Mouse (Mus musculus) MN1 (cell line): ENCODE results near the gene Myh3.

ENCODE experiments used
- DNase-seq: peaks from one replicate; pipeline ENCODE4 v3.0.0-alpha.2; 2016; ENCODE audit warnings: low spot score

Myh3 gene

DNA sequence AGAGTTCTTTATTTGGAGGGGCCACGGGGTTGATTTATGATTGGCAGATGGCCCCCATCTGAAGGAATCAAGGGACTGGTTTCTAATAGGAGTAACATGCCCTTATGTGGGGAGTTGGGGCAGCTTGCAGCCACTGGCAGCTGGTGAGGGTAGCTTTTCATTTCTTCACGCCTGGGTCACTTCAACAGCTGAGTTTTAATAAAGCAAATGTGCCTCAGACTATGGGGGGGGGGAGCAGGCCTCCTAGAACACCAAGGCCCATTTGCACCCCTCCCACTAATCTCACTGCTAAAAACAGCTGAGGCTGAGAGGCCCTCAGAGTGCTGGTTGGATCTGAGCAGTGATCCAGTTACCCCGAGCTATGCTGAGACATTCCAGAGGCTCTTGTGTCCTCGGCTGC is 27.6 kb downstream of the Myh3 start:
- DNase-seq, result no peak

DNA sequence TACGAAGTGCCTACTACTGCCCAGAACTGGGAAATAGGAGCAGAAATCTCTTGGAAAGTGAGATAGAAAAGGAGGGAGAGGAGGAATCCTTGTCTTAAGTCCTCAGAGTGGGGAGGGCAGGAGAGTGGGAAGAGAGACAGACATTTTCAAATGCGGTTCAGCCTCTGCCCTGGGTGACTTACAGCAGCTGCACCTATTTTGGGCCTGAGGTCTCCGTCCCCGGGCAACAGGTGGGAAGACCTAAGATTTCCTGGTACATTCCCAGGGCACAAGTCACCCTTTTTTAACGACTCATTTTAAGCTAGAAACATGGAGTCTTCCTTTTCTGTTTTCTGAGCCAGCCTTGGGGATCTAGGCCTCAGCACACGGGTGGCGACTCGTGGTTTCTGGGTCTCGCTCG is 28.9 kb downstream of the Myh3 start:
- DNase-seq, result no peak

DNA sequence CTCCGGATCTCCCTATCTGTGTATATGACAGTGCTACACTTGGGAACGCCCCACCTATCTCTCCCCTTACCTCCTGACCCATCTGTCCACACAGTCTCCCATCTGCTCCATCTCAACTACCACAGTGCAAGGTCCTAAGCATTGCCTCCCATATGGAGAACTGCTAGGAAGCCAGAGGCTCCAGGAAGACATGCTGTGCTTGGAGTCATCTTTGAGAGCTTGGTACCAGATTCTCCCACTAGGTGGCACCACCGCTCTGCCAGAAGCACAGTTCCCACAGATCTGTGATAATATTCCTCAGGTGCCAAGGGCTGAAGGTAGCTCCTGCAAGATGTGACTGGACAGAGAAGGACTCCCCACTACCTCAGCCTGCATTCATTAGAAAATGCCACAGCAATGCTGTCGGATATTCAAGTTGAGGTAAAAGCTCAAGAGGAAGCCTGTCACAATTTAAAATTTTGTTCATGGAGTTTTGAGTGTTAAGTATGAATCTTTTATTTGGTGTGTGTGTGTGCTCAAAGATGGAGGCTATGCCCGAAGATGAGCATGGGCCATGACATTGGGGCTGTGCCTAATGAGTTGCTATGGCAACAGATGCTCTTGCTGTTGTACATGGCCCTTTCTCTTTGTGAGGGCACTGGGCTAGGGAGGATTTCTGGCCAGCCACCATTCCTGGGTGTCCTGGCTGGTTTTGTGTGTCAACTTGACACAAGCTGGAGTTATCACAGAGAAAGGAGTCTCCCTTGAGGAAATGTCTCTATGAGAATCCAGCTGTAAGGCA is 32.3 kb downstream of the Myh3 start:
- DNase-seq, result peak; percentile 51

DNA sequence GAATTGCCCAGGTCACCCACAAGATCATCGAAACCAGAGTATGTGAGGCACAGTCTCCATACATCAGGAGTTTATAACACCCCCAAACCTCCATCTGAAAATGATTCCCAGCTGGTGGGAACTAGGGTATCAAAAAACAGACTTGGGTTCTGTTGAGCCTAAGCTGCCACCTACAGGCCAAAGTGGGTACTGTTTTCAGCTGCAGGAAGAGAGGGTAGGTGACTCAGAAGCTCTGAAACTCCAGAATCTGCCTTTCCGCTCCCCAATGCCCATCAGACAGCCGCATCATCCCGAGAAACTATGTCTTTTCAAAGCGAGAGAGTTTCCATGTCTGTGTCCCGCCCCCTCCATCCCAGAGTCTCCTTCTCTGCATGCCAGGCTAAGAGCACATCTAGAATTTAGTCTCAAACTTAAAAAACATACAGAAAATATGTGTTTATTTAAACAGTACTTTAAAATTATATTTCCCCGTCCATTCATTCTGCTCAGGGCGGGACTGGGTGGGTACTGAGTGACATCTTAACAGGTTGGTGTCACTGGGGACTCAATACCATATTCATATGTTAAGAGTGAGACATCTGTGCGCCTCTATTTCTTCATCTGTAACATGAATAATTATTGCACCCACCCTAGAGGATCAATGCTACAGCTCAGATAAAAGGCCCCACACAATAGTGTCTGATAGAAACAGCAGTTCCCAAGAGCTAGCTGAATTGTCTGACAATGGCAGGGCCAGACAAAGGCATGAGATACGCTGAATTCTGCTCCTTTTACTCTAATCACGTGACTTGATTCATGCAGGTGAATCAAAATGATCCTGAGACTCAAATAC is 34.1 kb downstream of the Myh3 start:
- peak; percentile 57 for DNase-seq

DNA sequence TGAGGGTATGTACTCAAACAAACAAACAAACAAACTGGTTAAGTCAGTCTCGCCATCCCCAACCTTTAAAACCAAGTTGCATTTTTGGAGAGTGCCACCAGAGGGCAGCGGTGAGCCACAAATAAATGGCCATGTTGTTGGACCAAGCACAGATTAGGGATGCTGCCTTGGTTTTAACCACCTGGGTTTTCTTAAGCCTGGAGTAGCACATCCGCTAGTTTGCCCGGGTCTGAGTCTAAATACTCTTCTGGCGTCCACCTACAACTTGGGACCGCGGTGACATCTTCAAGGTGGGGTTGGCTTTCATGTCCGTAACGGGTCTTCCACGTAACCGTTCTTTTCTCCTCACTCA is 34.7 kb downstream of the Myh3 start:
- peak; percentile 61 for DNase-seq

DNA sequence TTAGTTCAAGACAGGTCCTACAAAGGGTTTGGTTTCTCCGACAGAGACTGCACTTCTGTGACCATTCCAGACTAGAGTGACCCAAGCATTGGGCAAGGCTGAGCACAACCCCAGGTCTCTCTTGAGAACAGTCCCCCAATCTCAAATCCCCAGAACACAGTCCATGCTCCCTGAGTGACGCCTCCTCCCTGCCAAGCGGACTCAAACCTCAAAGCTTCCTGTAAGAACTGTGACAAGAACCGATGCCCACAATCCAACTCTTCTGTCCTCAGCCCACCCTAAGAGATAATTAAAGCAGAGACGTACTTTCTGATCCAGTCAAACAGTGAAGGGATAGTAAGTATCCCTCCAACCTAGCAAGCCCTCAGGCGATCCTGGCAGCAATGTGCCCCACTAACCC is 35.3 kb downstream of the Myh3 start:
- no peak for DNase-seq

DNA sequence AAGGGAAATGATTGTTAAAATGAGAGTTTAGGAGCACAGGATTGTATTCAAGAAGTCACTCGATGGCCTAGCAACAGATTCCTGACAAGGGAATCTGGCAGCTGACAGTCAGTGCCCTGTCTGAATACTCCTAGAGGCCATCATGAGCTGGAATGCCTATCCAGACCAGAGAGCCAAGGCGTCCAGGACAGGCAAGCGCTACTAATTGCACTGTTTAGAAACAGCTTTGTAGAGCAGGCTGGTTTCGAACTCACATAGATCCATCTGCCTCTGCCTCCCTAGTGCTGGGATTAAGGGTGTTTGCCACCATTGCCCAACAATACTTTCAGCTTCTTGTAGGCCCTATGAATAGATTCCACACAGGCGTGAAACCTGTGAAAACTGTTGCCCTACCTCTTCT is 36.2 kb downstream of the Myh3 start:
- DNase-seq, result no peak

DNA sequence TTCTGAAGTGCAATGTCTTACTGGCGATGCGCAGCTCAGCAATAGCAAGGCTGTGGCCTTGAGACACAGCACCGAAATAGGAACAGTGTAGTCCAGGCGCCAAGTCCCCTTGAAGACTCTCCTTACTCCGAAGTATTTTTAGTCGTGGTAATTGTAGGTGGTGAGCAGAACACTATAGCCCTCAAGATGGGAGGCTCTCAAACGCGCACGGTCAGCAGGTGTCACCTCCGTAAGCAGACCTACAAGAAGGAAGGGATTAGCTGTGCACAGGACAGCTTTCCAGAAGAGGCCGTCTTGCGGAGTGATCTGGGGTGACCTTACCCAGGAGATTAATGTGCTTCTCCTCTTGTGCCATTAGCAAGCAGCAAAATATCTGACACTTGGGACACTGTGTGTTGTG is 36.8 kb downstream of the Myh3 start:
- DNase-seq, result no peak

DNA sequence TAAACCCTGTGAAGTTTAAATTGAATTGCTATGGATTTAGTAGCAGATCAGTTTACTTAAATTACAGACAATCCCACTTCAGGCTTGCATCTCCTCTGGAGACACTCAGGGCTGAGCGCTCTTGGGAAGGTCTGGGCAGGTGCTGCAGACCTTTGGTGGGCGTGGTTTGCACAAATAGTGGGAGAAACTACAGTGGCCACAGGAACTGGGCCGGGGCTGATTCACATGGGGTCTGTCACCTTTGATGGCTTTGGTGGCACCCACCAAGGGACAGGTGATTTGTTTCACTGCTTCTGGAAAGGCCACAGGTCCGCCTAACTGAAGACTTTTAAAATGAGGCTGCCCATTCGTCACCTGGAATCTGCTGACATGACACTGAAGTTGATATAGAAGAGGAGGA is 38.6 kb downstream of the Myh3 start:
- DNase-seq, result no peak

DNA sequence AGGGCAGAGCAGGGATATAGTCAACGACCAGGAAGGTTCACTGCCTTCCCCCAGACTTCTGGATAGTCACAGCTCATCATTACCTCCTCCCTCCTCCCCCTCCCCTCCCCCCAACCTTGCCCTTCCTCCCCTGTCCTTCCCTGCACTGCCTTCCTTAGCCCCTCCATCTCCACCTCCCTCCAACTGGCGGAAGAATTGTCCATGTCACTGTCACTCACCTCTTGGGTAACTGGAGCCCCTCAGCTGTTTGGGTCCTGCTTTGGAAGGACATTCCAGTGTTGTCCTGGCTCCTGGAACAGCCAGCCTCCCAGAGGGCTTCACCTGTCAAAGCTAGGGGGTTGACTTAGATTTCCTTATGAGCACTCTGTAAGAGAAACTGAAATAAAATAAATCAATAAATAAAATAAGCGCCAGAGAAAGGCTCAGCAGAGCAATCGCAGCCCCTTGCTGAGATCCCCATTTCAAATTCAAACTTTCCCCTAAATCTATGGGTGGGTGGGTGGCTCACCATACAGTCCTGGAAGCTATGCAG is 41.5 kb downstream of the Myh3 start:
- no peak for DNase-seq

DNA sequence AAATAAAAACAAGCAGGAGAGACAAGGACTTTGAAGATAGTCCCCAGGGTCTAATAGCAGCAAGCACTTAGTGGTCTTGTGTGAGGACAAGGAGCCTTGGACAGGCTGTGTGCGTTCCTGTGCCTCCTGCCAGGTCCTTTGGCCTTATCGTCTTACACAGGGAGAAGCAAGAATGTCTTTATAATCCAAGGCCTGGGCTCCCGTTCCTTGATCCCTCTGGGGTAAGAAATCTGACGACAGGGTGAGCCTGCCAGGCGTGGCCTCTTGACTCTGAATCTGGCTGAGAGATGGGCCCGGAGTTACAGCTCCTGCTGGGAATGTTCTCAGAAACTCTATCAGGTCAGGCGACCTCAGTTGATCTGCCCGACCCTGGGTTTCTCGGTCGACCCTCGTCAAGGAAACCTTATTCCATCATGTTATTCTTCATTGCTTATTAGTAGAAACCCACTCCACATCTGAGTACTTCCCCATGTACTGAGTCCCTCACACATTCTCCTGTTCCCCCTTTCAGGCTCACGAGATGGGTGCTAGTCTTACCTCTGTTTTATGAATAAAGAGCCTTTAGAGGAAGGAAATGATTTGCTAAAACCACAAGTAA is 42.7 kb downstream of the Myh3 start:
- DNase-seq, result no peak

DNA sequence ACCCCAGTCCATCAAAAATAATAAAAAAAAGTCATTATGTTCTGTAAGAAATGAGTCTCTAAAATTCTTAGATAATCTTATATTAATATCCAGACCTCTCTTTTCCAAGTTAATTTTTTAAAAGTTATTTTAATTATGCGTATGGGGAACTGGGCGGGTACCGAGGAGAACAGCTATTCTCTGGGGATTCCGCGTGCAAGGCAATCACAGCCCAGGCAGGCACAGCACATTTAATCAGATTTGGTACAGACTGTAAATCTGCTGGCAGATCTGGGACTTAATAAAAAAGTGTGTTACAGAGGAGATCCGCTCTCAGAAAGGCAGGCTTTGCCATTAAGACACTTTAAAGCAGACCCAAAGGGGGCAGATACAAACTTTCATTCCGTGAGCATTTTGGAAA is 46.8 kb downstream of the Myh3 start:
- DNase-seq, result no peak

DNA sequence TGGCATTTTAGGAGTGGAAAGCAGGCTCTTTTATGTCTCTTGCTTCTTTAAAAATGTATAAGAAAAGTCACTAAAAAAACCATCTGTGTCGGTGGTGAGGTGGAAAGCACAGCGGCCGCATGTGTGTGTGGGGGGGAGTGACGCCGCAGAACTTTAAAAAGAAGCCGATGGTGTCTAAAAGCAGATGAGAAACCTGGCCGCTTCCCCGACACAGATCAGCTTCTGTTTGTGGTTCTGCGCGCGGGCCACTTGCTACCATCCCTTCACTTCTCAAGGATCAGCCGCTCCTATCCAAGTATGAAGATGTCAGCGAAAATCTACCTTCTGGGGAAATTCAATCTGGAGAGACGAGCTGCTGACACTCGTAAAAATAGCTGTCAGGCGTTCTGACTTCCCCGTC is 47.3 kb downstream of the Myh3 start:
- no peak for DNase-seq

DNA sequence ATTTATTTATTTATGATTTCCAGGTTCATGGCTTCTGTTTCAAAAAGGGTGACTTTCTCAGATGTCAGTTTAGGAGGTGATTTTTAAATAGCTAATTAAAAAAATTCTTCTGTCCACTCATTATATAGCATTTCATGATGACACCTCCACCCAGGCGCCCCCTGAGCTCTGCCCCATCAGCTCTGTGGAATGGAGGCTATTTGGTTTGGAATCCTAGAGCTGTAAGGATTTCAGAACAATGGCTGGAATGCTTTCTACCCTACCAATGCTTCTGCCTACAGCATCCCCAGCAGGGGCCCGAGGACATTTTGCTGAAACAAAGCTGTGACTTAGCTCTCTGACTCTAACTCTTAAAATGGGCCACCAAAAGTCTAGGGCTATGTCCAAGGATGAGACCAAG is 55.4 kb downstream of the Myh3 start:
- DNase-seq, result no peak

DNA sequence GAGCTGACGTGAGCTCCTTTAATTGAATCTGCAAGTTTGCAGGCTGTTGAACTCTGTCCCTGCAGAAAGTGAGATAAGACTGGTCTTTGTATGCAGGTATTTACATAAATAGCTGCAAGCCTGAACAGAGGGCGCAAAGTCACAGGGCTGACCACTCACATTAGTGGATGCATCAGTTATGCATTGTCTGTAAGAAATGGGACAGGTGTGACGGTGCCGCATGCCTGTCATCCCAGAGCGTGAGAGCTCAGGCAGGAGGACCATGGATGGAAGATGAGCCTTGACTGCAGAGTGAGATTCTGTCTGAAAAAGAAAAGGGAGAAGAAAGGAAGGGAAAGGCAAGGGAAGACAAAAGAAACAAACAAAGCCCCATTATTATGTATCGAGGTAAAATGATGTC is 56.6 kb downstream of the Myh3 start:
- no peak for DNase-seq

DNA sequence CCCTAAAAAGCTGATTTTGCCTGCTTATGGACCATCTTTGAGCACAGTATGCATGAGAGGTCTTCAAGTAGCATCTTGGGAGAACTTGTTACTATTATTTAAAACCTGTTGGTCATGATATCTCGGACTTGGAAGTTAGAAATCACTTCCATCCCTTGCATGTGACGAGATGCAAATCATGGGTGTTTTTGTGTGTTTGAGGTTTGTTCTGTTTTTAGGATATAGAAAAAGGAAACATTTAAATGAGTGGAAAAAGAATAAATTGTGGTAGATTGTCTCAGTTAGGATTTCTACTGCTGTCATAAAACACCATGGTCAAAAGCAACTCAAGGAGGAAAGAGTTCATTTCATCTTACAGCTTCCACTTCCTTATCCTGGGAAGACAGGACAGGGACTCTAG is 57.4 kb downstream of the Myh3 start:
- DNase-seq, result no peak

DNA sequence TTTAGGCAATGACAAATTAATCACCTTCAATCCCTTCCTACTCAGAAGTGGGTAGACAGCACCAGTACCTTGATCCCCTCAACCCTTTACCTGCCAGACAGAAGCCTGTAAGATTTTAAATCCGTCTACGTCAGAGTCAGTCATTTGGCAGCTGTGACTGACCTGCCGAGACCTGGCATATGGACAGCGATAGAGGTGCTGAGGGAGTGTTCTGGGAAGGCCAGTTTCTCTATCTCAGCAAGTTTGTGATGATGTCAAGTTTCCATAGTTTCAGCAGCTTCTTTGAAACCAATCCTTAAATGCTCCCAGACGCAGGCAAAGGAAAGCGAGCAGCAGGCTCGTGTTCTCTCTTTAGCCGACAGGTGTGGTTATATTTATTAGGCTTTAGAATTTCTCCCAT is 61.5 kb downstream of the Myh3 start:
- no peak for DNase-seq

DNA sequence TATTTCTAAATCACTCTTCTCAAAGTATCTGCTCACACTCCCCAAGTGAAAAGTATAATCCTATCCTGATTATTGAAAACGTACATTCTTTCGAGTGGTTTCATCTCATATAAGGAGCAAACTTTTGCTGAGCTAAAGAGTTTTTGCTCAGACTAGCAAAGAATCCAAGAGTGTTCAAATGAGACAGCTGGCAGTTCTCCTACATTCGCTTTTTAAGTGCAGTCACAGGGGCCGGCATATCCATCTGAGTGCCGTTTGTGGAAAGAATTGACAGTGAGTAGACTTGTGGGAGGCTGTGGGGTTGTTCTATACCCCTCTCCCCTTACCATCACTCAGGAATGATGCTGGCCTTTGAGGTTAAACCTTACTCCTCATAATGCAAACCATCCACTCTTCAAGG is 62.1 kb downstream of the Myh3 start:
- DNase-seq, result no peak

DNA sequence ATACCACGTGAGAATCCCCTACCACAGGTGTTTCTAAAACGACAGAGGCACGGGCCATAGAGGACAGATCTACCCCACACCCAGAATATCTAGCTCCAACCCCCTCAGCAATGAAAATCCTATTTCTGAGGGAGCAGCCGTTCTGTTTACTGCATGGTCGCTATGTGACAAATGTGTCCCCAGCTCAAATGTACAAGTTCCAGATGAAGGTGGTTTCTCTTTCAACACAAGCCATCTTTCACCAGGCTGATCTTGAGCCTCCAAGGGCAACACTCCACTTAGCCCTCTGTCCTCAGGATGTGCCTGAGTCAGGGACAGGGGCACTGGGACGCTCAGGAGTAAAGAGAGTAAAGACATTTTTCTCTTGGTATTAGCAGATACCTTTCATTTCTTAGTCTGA is 62.9 kb downstream of the Myh3 start:
- DNase-seq, result no peak

DNA sequence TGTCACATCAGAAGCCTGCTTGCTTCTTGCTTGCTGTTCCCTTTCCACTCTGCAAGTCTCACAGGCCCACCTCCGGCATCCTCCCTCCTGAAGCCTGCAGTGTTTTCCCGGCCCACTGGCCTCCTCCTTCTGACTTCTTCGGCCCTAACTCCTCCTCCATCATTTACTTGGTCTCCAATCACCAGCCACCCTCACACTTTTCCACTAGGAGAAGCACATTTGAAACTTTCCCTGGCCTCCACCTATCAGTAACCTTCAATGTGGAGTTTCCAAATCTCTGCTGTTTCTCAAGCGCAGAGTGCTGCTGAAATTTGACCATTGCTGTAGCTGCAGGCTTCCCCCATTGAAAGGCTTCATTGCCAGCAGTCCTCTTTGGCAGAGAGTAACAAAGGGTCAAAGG is 63.9 kb downstream of the Myh3 start:
- no peak for DNase-seq

DNA sequence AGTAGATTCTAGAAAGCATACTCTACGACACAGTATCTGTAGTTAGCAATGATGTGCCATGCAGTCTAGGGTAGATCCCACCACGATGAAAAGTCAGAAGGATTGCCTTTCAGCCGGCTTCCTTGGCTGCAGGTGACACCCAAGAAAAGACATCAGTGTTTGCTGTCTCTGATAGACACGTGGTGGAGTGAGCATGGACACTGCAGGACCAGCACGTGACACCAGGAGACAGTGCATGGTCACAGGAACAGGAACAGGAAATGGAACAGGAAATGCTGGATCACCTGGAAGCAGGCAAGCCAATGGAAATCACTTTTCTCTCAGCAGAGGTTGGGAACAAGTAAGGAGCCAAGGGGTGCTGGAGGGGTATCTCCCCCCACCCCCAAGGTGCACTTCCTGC is 65.0 kb downstream of the Myh3 start:
- DNase-seq, result no peak

DNA sequence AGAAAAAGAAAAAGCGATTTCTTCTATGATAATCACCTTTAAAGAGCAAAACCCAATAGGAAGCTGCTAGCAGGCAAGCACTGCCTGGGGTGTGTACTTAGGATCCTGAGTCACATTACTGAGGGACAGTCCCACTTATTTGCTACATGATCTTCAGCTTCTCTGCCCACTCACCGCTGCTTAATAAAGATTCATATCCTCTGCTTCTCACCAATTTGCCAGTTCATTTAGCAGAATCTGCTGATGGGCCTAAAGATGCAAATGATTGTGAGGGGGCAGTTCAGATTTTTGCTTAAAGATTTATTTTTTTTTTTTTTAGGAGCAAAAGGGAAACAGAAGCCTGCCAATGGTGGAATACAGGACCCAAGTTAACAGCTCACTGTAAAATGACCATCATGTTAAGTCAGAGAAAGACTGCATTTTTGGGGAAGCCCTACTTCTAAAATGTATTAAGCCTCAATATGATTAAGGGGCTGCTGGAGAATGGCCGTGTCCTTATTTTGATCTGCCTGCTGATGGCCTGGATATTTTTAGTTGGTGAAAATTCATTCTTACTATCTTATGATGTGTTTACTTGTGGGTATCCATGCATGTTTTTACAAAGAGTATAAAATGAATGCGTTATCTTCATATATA is 65.9 kb downstream of the Myh3 start:
- DNase-seq, result no peak
